9 mouse cellular contexts compared by ENCODE assay signal in genomic region chr10:61605851-61606250, GRCm38 (mm10). TPM values are rescaled to one million over a fixed set of nuclear protein-coding genes. Genes with fewer than 3 reads are reported as not detected.
DNase-seq lines count a peak whose midpoint lies in the region; ATAC-seq and TF ChIP-seq lines count a peak whose summit lies in the region.
"Had no signal": no experiment of that assay in that cellular context is flagged by ENCODE, and none has a peak within 500 bp of the region (broad histone marks: within the 10 kb centered on the region; RNA-seq: fewer than 3 reads in every experiment).

No protein-coding gene starts in this region.

- no peaks in the 10 kb centered on the region for H3K4me1 ChIP-seq in midbrain, embryonic 14.5 days (ENCODE audit: control insufficient read depth, insufficient read depth, low read length)
- no peaks in the 10 kb centered on the region for H3K4me1 ChIP-seq in midbrain, embryonic 16.5 days (ENCODE audit: control insufficient read depth, insufficient read depth, low read length)
- no peaks in the 10 kb centered on the region for H3K4me1 ChIP-seq in olfactory bulb, adult 2 months (ENCODE audit: control insufficient read depth, insufficient read depth, low read length)

- peak; percentile 80 for DNase-seq in midbrain, embryonic 14.5 days
- DNase-seq in Patski (ENCODE audit: low read depth, low spot score), result no peak
- peak; percentile 36 for DNase-seq in cerebellum, adult 9-11 months
- peak; percentile 53 for DNase-seq in gastrocnemius, postnatal 14 days
- peak; percentile 35 to 51 for DNase-seq in layer of hippocampus, postnatal 36 days
- peak; percentile 33 to 60 for DNase-seq in urinary bladder, postnatal 36 days (ENCODE audit: low spot score in 2 of 2)

- H3K27ac ChIP-seq in midbrain, embryonic 14.5 days (replicated peaks; ENCODE audit: low read depth, low read length), result no peak overlapping the region
- H3K27ac ChIP-seq in midbrain, embryonic 16.5 days (ENCODE audit: low read length), result no peak overlapping the region
- no peak overlapping the region for H3K27ac ChIP-seq in olfactory bulb, adult 2 months (ENCODE audit: insufficient read depth, low read depth, low read length)
- H3K27ac ChIP-seq: neural tube, embryonic 13.5 days had no signal

- ATAC-seq in midbrain, embryonic 14.5 days (ENCODE audit: low FRiP score, low TSS enrichment), result no peak
- ATAC-seq in midbrain, embryonic 16.5 days, result no peak
- no peak for ATAC-seq in Patski

- H3K36me3 ChIP-seq in midbrain, embryonic 14.5 days (ENCODE audit: control insufficient read depth, insufficient read depth, low read length), result no peaks in the 10 kb centered on the region
- H3K36me3 ChIP-seq in midbrain, embryonic 16.5 days (ENCODE audit: control insufficient read depth, insufficient read depth, low read length), result no peaks in the 10 kb centered on the region
- H3K36me3 ChIP-seq: neural tube, embryonic 13.5 days had no signal

- TF ChIP-seq POLR2A in olfactory bulb, adult 2 months (IDR thresholded peaks at IDR 0.05; ENCODE audit: insufficient read depth, low read depth, low read length), result no peak

- no peaks in the 10 kb centered on the region for H3K9me3 ChIP-seq in midbrain, embryonic 14.5 days (ENCODE audit: control insufficient read depth, low read length)
- no peaks in the 10 kb centered on the region for H3K9me3 ChIP-seq in midbrain, embryonic 16.5 days (replicated peaks; ENCODE audit: control insufficient read depth, low read length, poor library complexity, severe bottlenecking)
- H3K9me3 ChIP-seq: neural tube, embryonic 13.5 days had no signal

- H3K27me3 ChIP-seq in midbrain, embryonic 14.5 days (ENCODE audit: control insufficient read depth, insufficient read depth, low read length), result no peaks in the 10 kb centered on the region
- H3K27me3 ChIP-seq in midbrain, embryonic 16.5 days (ENCODE audit: control insufficient read depth, insufficient read depth, low read depth, low read length), result no peaks in the 10 kb centered on the region
- H3K27me3 ChIP-seq in Patski, result no peaks in the 10 kb centered on the region

- WGBS in midbrain, embryonic 14.5 days, result 17% methylated on average over 8 of the region's 8 CpGs
- 12% methylated on average over 8 of the region's 8 CpGs for WGBS in midbrain, embryonic 16.5 days
- 11% methylated on average over 8 of the region's 8 CpGs for WGBS in olfactory bulb, adult 2 months

- TF ChIP-seq CTCF in Patski (IDR thresholded peaks at IDR 0.05), result peak; percentile 89
- 0 out of 2 replicates have a peak, but pooled peaks have one; percentile 40 for TF ChIP-seq CTCF in olfactory bulb, adult 2 months (IDR thresholded peaks at IDR 0.05; ENCODE audit: insufficient read depth, low read depth, low read length)

- intact Hi-C loops in gastrocnemius, postnatal 14 days (cut with DNase I; ENCODE audit: low total_unique reads), result loop anchor here (5.0 kb wide), 1 partner anchor 51 kb away; no protein-coding TSS in a partner anchor

- H3K4me3 ChIP-seq in midbrain, embryonic 14.5 days (replicated peaks; ENCODE audit: low read depth, low read length), result no peak overlapping the region
- no peak overlapping the region for H3K4me3 ChIP-seq in midbrain, embryonic 16.5 days (ENCODE audit: low read depth, low read length)
- H3K4me3 ChIP-seq in olfactory bulb, adult 2 months (ENCODE audit: insufficient read depth, low read depth, low read length), result no peak overlapping the region
- H3K4me3 ChIP-seq: neural tube, embryonic 13.5 days had no signal

- in situ Hi-C loops in Patski (cut with MboI; ENCODE audit: low pct_unique_long_range_greater_than_20kb), result loop anchor here (5.0 kb wide), 2 partner anchors 51 to 126 kb away; no protein-coding TSS in a partner anchor

- H3K9ac ChIP-seq in midbrain, embryonic 14.5 days (replicated peaks; ENCODE audit: low read length), result no peak overlapping the region
- H3K9ac ChIP-seq in midbrain, embryonic 16.5 days (ENCODE audit: low read depth, low read length), result no peak overlapping the region
- H3K9ac ChIP-seq: neural tube, embryonic 13.5 days had no signal

- CTCF ChIA-PET in Patski (lab: Charles Lee), result interaction anchor here (0.8 to 5.1 kb wide), 9 partner anchors 12 to 139 kb away, joined by 3 to 23 read pairs (median 4); no protein-coding TSS in a partner anchor

- POLR2A ChIA-PET in Patski (lab: Charles Lee), result no interaction called here

- H3K4me2 ChIP-seq in midbrain, embryonic 14.5 days (ENCODE audit: low read length), result no peak overlapping the region
- no peak overlapping the region for H3K4me2 ChIP-seq in midbrain, embryonic 16.5 days (ENCODE audit: low read length)
- H3K4me2 ChIP-seq: neural tube, embryonic 13.5 days had no signal

RNA-seq across cellular contexts. Expression of gene Npffr1, which starts 10.6 kb away (rescaled TPM):
- 0.87 and 0.98 TPM in 2 replicates for polyA plus RNA-seq in midbrain, embryonic 14.5 days (2014; fragmentation: Nextera tagmentation; extraction: Ambion mirVana)
- polyA plus RNA-seq in midbrain, embryonic 16.5 days (2015; fragmentation: Nextera tagmentation; extraction: Ambion mirVana), result 2.3 and 2.8 TPM in 2 replicates
- 0.26 TPM for polyA plus RNA-seq in Patski (2021)
- total RNA-seq in gastrocnemius, postnatal 14 days (2021), result under 1 TPM in 1 of 2 experiments, not detected in 1; 0.07 TPM
- total RNA-seq in layer of hippocampus, postnatal 36 days (2021), result 1 to 10 TPM; 4.3 to 4.4 TPM
- polyA plus RNA-seq in olfactory bulb, adult 2 months (2012; ENCODE audit: insufficient read depth, insufficient read length, low replicate concordance, missing spikeins), result 173,703 TPM in 1 of 2 replicates, not detected in the other

RNA-seq across cellular contexts. Expression of gene Ppa1, which starts 42.5 kb away (rescaled TPM):
- 205 and 216 TPM in 2 replicates for polyA plus RNA-seq in midbrain, embryonic 14.5 days (2014; fragmentation: Nextera tagmentation; extraction: Ambion mirVana)
- 214 and 221 TPM in 2 replicates for polyA plus RNA-seq in midbrain, embryonic 16.5 days (2015; fragmentation: Nextera tagmentation; extraction: Ambion mirVana)
- polyA plus RNA-seq in Patski (2021), result 112 TPM
- 10 to 100 TPM; 36.6 to 39.8 TPM for total RNA-seq in gastrocnemius, postnatal 14 days (2021)
- 10 to 100 TPM; 95.8 to 96.2 TPM for total RNA-seq in layer of hippocampus, postnatal 36 days (2021)
- polyA plus RNA-seq in olfactory bulb, adult 2 months (2012; ENCODE audit: insufficient read depth, insufficient read length, low replicate concordance, missing spikeins), result not detected in 2 replicates
